Mouse (Mus musculus) heart, embryonic 15.5 days (tissue): ENCODE measurements around the gene Sppl2a. TPM values are rescaled to one million over a fixed set of nuclear protein-coding genes. Genes with fewer than 3 reads are reported as not detected.
"Not testable (repeated sequence)": the region's sequence is repeated elsewhere in the genome, so short reads cannot be mapped to it uniquely, and the experiment has no call there.

Experiments used
- ATAC-seq: fragments of 200-750 bp; cut with Nextera tagmentation; replicated peaks from 2 replicates; pipeline ENCODE4 v1.8.0; 2017; ENCODE audit warnings: low read depth, moderate TSS enrichment; ENCODE audit not compliant: insufficient number of reproducible peaks, insufficient read depth, low FRiP score
- H3K27ac ChIP-seq: fragments of 300-500 bp; sonication (generic); 2 replicates; pipeline ENCODE4 v1.5.1; 2015; ENCODE audit warnings: mild to moderate bottlenecking, inconsistent platforms
- H3K27me3 ChIP-seq: fragments of 300-500 bp; sonication (generic); 2 replicates; pipeline ENCODE4 v1.6.1; 2015; ENCODE audit warnings: inconsistent platforms
- H3K36me3 ChIP-seq: fragments of 300-500 bp; sonication (generic); 2 replicates; pipeline ENCODE4 v1.6.1; 2015; ENCODE audit warnings: mild to moderate bottlenecking, inconsistent platforms
- H3K4me1 ChIP-seq: fragments of 300-500 bp; sonication (generic); replicated peaks from 2 replicates; pipeline ENCODE4 v1.6.1; 2015; ENCODE audit warnings: inconsistent platforms
- H3K4me2 ChIP-seq: fragments of 300-500 bp; sonication (generic); 2 replicates; pipeline ENCODE4 v1.6.1; 2015; ENCODE audit warnings: inconsistent platforms, mild to moderate bottlenecking, moderate library complexity
- H3K4me3 ChIP-seq: fragments of 300-500 bp; sonication (generic); 2 replicates; pipeline ENCODE4 v1.5.1; 2015; ENCODE audit warnings: mild to moderate bottlenecking, inconsistent platforms
- H3K9ac ChIP-seq: fragments of 300-500 bp; sonication (generic); 2 replicates; pipeline ENCODE4 v1.6.1; 2015; ENCODE audit warnings: mild to moderate bottlenecking, inconsistent platforms
- H3K9me3 ChIP-seq: fragments of 300-500 bp; sonication (generic); replicated peaks from 2 replicates; pipeline ENCODE4 v1.6.1; 2016; ENCODE audit warnings: inconsistent platforms
- WGBS: fragments of 180-500 bp; shearing (Covaris S2); methylation state at CpG from one replicate; pipeline ENCODE4 v1.1.7; 2015; ENCODE audit warnings: mixed read lengths; 5-methylcytosine and 5-hydroxymethylcytosine counted together
- polyA plus RNA-seq: library from polyadenylated mRNA; unstranded; fragments of >200 nt; fragmentation: Nextera tagmentation; extraction: Ambion mirVana; gene quantifications from 2 replicates; pipeline ENCODE4 v1.2.1, GENCODE M21; 2015

Sppl2a gene
- polyA plus RNA-seq = 34.6 and 39.0 TPM in 2 replicates

- under 1% methylated on average over 33 of the region's 35 CpGs for WGBS
- H3K9ac ChIP-seq = peak within 1 kb of the TSS; percentile 76
- peak; percentile 99 for ATAC-seq
These were observed at the start of gene Sppl2a for GRCm38 (mm10) chr2:126932897-126933641. Gene Sppl2a (minus strand): TSS chr2:126933235.

DNA sequence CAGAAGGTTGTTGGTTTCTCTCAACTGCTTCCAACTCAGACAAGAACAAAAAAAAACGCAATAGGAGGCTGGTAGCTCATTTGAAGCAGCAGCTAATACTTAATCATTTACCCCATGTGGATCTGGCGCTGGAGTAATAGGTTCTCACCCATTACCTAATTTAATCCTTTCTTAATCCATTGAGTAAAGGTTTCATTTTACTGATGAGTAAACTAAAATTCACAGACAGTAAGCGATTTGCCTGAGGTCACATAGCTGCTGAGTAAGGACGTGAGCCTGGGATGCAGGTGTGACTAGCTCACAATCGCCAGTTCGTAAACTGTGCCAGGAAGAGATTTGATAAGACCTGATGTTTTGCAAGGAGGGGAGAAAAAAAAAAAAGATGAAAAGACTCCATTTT lies 44.4 kb upstream of the Sppl2a start:
- Histone ChIP-seq H3K36me3 (no peaks in the 10 kb centered on the region), H3K9me3 (no peaks in the 10 kb centered on the region), H3K9ac (no peak overlapping the region), H3K4me3 (no peak overlapping the region), H3K27ac (no peak overlapping the region), H3K27me3 (no peaks in the 10 kb centered on the region), H3K4me1 (no peaks in the 10 kb centered on the region), H3K4me2 (no peak overlapping the region)
- ATAC-seq = no peak
- 62% methylated on average over 6 of the region's 6 CpGs for WGBS

More at GRCm38 (mm10) chr2:126932897-126933641, at the start of gene Sppl2a:
- peaks cover 7% of the 10 kb centered on the region for H3K4me1 ChIP-seq
- peak within 1 kb of the TSS; percentile 63 for H3K4me3 ChIP-seq
- peak within 1 kb of the TSS; percentile 73 for H3K4me2 ChIP-seq
- H3K9me3 ChIP-seq = no peaks in the 10 kb centered on the region
- peak within 1 kb of the TSS; percentile 98 for H3K27ac ChIP-seq
- H3K36me3 ChIP-seq = no peaks in the 10 kb centered on the region
- H3K27me3 ChIP-seq = no peaks in the 10 kb centered on the region

GRCm38 (mm10) chr2:126961696-126962095 lies 28.7 kb upstream of the Sppl2a start:
- Histone ChIP-seq H3K4me1 (no peaks in the 10 kb centered on the region), H3K4me2 (no peak overlapping the region), H3K27ac (no peak overlapping the region), H3K9me3 (no peaks in the 10 kb centered on the region), H3K36me3 (no peaks in the 10 kb centered on the region), H3K9ac (no peak overlapping the region), H3K27me3 (no peaks in the 10 kb centered on the region), H3K4me3 (no peak overlapping the region)
- 56% methylated on average over 2 of the region's 2 CpGs for WGBS
- no peak for ATAC-seq

DNA sequence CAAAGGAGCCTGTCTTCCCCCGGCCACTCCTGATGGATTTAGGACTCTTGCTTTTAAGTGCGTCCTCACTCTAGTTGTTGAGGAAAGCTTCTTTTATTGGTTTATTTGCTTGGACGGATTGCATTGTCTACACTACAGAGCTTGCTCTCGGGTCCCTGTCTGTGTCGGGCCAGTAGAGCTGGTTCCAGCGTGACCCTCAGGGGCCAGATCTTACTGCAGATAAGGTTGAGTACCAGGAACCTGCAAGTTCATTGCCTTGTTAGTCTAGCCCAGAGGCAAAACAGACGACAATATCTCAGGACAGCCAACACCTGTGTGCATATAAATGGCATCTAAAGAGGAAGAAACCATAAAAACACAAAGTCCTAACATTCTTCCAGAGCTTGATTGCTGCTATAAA lies 22.6 kb upstream of the Sppl2a start:
- Histone ChIP-seq H3K4me2 (no peak overlapping the region), H3K9me3 (no peaks in the 10 kb centered on the region), H3K4me3 (no peak overlapping the region), H3K4me1 (peaks cover 3% of the 10 kb centered on the region; the same call in 1 of the 2 replicates), H3K27me3 (no peaks in the 10 kb centered on the region), H3K27ac (no peak overlapping the region), H3K9ac (no peak overlapping the region), H3K36me3 (no peaks in the 10 kb centered on the region)
- 64% methylated on average over 7 of the region's 7 CpGs for whole genome bisulfite sequencing
- no peak for ATAC-seq

DNA sequence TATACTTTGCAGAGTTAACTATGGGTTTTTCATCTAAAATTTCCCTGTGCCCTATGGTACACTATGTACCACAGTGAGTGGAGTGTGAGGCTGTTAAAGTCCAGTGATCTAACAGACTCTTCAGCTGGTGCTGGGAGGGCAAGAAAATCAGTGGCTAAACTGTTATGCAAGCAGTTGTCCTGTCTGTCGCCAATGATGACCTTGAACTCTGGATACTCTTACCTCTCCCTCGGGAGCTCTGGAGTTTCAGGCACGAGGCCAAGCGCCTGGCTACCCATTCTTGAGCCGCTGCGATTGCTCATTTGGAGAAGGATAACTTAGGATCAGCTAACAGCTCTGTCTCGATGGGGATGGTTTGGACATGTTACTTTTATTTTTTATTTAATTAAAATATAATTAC lies 18.1 kb upstream of the Sppl2a start:
- WGBS = 32% methylated on average over 7 of the region's 7 CpGs
- H3K9ac ChIP-seq = no peak overlapping the region
- no peaks in the 10 kb centered on the region for H3K9me3 ChIP-seq
- peak; percentile 58; the same call in 1 of the 2 replicates for ATAC-seq
- peaks cover 8% of the 10 kb centered on the region; the same call in 1 of the 2 replicates for H3K4me1 ChIP-seq
- H3K4me3 ChIP-seq = no peak overlapping the region
- H3K4me2 ChIP-seq = no peak overlapping the region
- no peaks in the 10 kb centered on the region for H3K27me3 ChIP-seq
- H3K36me3 ChIP-seq = no peaks in the 10 kb centered on the region
- peak overlapping the region; percentile 58 for H3K27ac ChIP-seq

DNA sequence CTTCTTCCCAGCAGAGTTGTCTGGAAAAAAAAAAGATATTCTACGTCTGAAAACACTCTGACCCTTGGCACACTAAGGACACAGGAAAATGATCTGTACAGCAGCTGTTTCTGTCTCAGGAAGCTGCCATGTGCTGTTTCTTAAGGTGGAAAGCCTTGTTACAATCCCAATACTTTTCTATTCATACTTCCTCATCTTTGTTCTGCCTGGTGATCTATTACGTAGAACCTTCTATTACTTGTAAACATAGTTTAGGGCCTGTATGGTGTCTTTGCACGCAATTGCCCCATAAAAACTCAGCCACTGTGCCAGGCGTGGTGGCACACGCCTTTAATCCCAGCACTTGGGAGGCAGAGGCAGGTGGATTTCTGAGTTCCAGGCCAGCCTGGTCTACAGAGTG lies 17.4 kb upstream of the Sppl2a start:
- Histone ChIP-seq H3K9me3 (no peaks in the 10 kb centered on the region), H3K27ac (peak overlapping the region; percentile 58), H3K9ac (no peak overlapping the region), H3K27me3 (no peaks in the 10 kb centered on the region), H3K4me1 (peaks cover 8% of the 10 kb centered on the region; the same call in 1 of the 2 replicates), H3K4me3 (no peak overlapping the region), H3K36me3 (no peaks in the 10 kb centered on the region), H3K4me2 (no peak overlapping the region)
- ATAC-seq = no peak
- WGBS = 68% methylated on average over 5 of the region's 5 CpGs

GRCm38 (mm10) chr2:126949856-126950255 lies 16.8 kb upstream of the Sppl2a start:
- Histone ChIP-seq H3K4me3 (no peak overlapping the region), H3K4me2 (no peak overlapping the region), H3K4me1 (peaks cover 8% of the 10 kb centered on the region; the same call in 1 of the 2 replicates), H3K36me3 (no peaks in the 10 kb centered on the region), H3K27me3 (no peaks in the 10 kb centered on the region), H3K9ac (no peak overlapping the region), H3K27ac (peak overlapping the region; percentile 58), H3K9me3 (no peaks in the 10 kb centered on the region)
- ATAC-seq = 0 out of 2 replicates have a peak, but pooled peaks have one; percentile 60
- WGBS = 26% methylated on average over 3 of the region's 3 CpGs

DNA sequence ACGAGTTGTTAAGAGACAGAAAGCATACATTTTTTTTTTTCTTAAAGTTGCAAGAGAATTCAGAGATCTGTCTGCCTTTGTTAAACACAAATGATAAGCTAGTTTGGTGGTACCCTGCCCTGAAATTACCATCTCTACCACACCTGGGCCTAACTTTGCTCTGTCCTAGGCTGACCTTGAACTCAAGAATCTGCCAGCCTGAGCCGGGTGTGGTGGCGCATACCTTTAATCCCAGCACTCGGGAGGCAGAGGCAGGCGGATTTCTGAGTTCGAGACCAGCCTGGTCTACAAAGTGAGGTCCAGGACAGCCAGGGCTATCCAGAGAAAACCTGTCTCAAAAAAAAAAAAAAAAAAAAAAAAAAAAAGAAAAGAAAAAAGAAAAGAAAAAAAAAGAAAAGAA lies 16.3 kb upstream of the Sppl2a start:
- not testable (repeated sequence) for H3K9ac ChIP-seq, H3K4me3 ChIP-seq, ATAC-seq, H3K9me3 ChIP-seq, H3K27me3 ChIP-seq, H3K4me1 ChIP-seq, H3K36me3 ChIP-seq, H3K27ac ChIP-seq, H3K4me2 ChIP-seq
- WGBS = 80% methylated on average over 6 of the region's 6 CpGs

- Histone ChIP-seq H3K27me3 (no peaks in the 10 kb centered on the region), H3K36me3 (no peaks in the 10 kb centered on the region), H3K4me1 (peaks cover 8% of the 10 kb centered on the region; the same call in 1 of the 2 replicates), H3K9ac (no peak overlapping the region), H3K27ac (no peak overlapping the region), H3K9me3 (no peaks in the 10 kb centered on the region), H3K4me2 (no peak overlapping the region), H3K4me3 (no peak overlapping the region)
- 75% methylated on average over 3 of the region's 3 CpGs for whole genome bisulfite sequencing
- no peak for ATAC-seq
These were observed 15.2 kb upstream of the Sppl2a start for GRCm38 (mm10) chr2:126948231-126948630.

DNA sequence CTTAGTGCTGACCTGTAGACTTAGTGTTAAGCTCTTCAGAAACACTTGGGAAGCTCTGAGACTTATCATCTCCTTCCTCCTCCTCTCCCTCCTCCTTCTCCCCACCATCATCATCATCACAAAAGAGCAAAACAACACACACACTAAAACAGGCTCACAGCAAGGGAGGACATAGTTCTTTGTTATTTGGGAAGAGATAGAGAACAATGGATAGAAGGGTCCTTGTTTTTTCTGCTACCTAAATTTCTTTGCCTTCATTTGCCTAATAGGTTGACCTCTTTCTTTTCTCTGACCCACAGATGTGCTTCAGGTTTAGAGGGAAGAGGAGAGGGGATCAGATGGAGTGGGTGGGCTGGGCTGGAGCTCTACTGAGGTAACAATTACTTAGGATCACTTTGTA lies 14.6 kb upstream of the Sppl2a start:
- Histone ChIP-seq H3K27me3 (no peaks in the 10 kb centered on the region), H3K27ac (no peak overlapping the region), H3K4me1 (peaks cover 8% of the 10 kb centered on the region; the same call in 1 of the 2 replicates), H3K9me3 (no peaks in the 10 kb centered on the region), H3K4me3 (no peak overlapping the region), H3K36me3 (no peaks in the 10 kb centered on the region), H3K9ac (no peak overlapping the region), H3K4me2 (no peak overlapping the region)
- no peak for ATAC-seq

- Histone ChIP-seq H3K27ac (no peak overlapping the region), H3K4me3 (no peak overlapping the region), H3K36me3 (no peaks in the 10 kb centered on the region), H3K4me1 (no peaks in the 10 kb centered on the region), H3K4me2 (no peak overlapping the region), H3K9ac (no peak overlapping the region), H3K27me3 (no peaks in the 10 kb centered on the region), H3K9me3 (no peaks in the 10 kb centered on the region)
- ATAC-seq = no peak
- WGBS = 78% methylated on average over 2 of the region's 2 CpGs
These were observed 10.2 kb upstream of the Sppl2a start for GRCm38 (mm10) chr2:126943211-126943610.

DNA sequence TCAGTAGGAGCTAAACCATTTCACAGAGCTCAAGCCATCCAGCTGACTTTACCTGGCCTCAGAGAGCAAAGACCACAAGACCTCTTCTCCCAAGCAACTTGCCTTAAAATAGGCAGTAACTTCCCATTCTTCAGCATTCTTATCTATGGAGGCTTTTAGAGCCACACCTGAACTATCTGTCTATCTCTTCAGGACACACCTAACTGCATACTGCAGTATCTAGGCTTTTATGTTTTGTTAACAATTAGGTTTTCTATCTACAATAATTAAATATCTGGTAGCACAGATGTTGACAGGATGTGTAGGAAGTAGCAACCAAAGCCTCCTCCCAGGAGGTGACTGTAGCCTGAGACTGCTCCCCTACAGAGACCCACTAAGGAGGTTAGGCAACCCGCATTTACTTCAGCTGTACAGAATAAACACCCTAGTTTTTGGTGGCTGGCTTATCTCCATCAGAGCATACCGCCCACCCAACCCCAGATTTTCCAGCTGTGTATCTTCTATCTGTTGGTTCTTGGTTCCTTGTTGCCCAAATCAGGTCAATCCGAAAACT lies 7.4 kb upstream of the Sppl2a start:
- no peak overlapping the region for H3K27ac ChIP-seq
- H3K4me2 ChIP-seq = no peak overlapping the region
- 73% methylated on average over 3 of the region's 3 CpGs for WGBS
- H3K9ac ChIP-seq = no peak overlapping the region
- H3K4me3 ChIP-seq = no peak overlapping the region
- ATAC-seq = no peak
- H3K9me3 ChIP-seq = no peaks in the 10 kb centered on the region
- no peaks in the 10 kb centered on the region for H3K36me3 ChIP-seq
- H3K27me3 ChIP-seq = no peaks in the 10 kb centered on the region
- no peaks in the 10 kb centered on the region for H3K4me1 ChIP-seq
